Mouse (Mus musculus): ENCODE measurements at regions not wholly inside any gene's neighbourhood (a gene's known extent, or its start where the extent isn't known, plus 50 kb on each side); places are given as distances from the start of the nearest gene placed in this dataset.

DNA sequence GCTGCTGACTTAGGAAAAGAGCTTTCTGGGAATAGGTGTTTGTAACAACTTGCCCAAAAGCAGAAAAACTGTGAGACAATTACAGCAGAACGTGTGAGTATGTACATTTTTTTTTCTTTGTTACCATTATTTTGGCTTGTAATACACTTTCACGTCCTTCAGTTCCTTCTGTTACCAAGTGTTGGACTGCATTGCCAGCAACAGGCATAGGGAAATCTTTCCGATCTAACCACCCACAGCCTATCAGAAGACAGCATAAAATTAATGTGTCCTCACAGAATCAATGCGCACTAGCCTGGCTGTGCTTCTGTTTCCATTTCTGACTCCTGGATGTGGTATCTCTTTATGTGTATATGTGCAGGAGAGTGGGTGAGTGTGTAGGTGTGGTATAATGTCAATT is 76.6 kb upstream of the Ifne start:
- Histone ChIP-seq H3K4me1 (replicated peaks; ENCODE audit: control insufficient read depth, insufficient read depth, low read length) (0 out of 2 replicates have a peak, but pooled peaks cover 2% of the 10 kb centered on the region), H3K4me2 (ENCODE audit: low read depth, low read length) (peak overlapping the region; percentile 34), H3K27me3 (ENCODE audit: control insufficient read depth, insufficient read depth, low read depth, low read length) (no peaks in the 10 kb centered on the region), H3K4me3 (ENCODE audit: low read length) (no peak overlapping the region), H3K9ac (ENCODE audit: low read length) (no peak overlapping the region), H3K27ac (ENCODE audit: low read length) (no peak overlapping the region), H3K9me3 (ENCODE audit: control insufficient read depth, low read length) (no peaks in the 10 kb centered on the region), H3K36me3 (ENCODE audit: control insufficient read depth, insufficient read depth, low read length) (no peaks in the 10 kb centered on the region)
- 55% methylated on average over 4 of the region's 4 CpGs for WGBS
- no peak for ATAC-seq (ENCODE audit: low read depth)

DNA sequence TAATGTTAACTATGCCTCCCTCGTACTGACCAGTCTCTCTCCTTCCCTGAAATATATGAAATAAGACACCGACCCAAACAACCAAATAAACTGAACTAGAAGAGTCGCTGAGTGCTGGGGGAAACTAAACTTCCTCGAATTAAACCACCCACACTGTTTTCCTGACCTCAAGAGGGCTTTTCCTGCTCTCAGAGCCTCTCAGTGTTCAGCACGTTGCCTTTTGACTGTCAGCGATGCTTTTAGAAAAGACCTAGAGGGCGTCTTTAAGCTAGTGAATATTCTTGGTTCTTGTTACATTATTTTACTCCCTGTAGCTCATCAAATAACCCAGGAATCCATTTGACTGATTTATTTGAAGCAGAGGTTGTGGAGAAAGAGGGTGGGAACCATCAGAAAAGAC is 76.2 kb upstream of the Ifne start:
- Histone ChIP-seq H3K36me3 (ENCODE audit: control insufficient read depth, insufficient read depth, low read length) (no peaks in the 10 kb centered on the region), H3K9me3 (ENCODE audit: control insufficient read depth, low read length) (no peaks in the 10 kb centered on the region), H3K27ac (ENCODE audit: low read length) (no peak overlapping the region), H3K9ac (ENCODE audit: low read length) (no peak overlapping the region), H3K4me1 (replicated peaks; ENCODE audit: control insufficient read depth, insufficient read depth, low read length) (0 out of 2 replicates have a peak, but pooled peaks cover 2% of the 10 kb centered on the region), H3K4me2 (ENCODE audit: low read depth, low read length) (peak overlapping the region; percentile 34), H3K27me3 (ENCODE audit: control insufficient read depth, insufficient read depth, low read depth, low read length) (no peaks in the 10 kb centered on the region), H3K4me3 (ENCODE audit: low read length) (no peak overlapping the region)
- WGBS = 16% methylated on average over 7 of the region's 7 CpGs
- ATAC-seq (ENCODE audit: low read depth) = no peak

DNA sequence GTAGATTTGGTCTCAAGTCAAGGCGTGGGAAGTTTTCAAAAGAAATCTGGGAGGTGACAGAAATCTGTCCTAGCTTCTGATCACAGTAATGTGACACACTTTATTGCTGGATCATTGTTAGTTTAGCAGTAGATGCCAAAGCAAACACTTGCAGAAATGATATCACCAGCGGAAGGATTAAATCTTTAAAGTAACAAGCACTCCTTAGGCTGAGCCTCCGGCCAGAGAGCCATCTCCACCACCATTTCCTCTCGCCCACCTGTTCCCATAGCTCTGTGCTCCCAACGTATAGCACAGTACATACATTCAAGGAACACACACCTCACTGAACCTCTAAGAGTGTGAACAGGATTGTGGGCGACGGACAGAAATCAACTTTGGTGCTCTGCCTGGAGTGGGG is 75.6 kb upstream of the Ifne start:
- Histone ChIP-seq H3K9ac (ENCODE audit: low read length) (no peak overlapping the region), H3K4me2 (ENCODE audit: low read depth, low read length) (peak overlapping the region; percentile 34; the same call in 1 of the 2 replicates), H3K4me3 (ENCODE audit: low read length) (no peak overlapping the region), H3K27me3 (ENCODE audit: control insufficient read depth, insufficient read depth, low read depth, low read length) (no peaks in the 10 kb centered on the region), H3K27ac (ENCODE audit: low read length) (no peak overlapping the region), H3K9me3 (ENCODE audit: control insufficient read depth, low read length) (no peaks in the 10 kb centered on the region), H3K36me3 (ENCODE audit: control insufficient read depth, insufficient read depth, low read length) (no peaks in the 10 kb centered on the region), H3K4me1 (replicated peaks; ENCODE audit: control insufficient read depth, insufficient read depth, low read length) (0 out of 2 replicates have a peak, but pooled peaks cover 2% of the 10 kb centered on the region)
- no peak for ATAC-seq (ENCODE audit: low read depth)
- WGBS = 52% methylated on average over 7 of the region's 7 CpGs

DNA sequence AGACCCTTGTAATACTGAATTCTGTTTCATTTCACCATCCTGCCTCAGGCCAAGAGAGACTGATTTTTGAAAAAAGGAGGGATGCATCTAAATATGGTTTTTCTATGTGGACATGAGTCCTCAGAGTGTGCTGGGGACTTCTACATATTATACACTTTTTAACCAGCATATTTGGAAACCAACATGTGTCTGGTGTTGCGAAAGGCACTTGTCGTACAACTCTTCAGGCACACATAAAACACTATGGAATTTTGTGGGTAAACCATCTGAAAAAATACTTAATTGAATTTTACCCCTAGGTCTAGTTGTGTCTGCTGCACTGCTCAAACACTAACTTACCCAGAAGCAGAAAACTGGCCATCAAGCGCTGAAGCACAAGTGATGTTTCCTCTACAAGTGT is 74.0 kb upstream of the Ifne start:
- 84% methylated on average over 3 of the region's 3 CpGs for WGBS
- Histone ChIP-seq H3K4me1 (replicated peaks; ENCODE audit: control insufficient read depth, insufficient read depth, low read length) (0 out of 2 replicates have a peak, but pooled peaks cover 2% of the 10 kb centered on the region), H3K27me3 (ENCODE audit: control insufficient read depth, insufficient read depth, low read depth, low read length) (no peaks in the 10 kb centered on the region), H3K27ac (ENCODE audit: low read length) (no peak overlapping the region), H3K36me3 (ENCODE audit: control insufficient read depth, insufficient read depth, low read length) (no peaks in the 10 kb centered on the region), H3K9me3 (ENCODE audit: control insufficient read depth, low read length) (no peaks in the 10 kb centered on the region), H3K4me3 (ENCODE audit: low read length) (no peak overlapping the region), H3K4me2 (ENCODE audit: low read depth, low read length) (no peak overlapping the region), H3K9ac (ENCODE audit: low read length) (no peak overlapping the region)
- ATAC-seq (ENCODE audit: low read depth) = no peak

DNA sequence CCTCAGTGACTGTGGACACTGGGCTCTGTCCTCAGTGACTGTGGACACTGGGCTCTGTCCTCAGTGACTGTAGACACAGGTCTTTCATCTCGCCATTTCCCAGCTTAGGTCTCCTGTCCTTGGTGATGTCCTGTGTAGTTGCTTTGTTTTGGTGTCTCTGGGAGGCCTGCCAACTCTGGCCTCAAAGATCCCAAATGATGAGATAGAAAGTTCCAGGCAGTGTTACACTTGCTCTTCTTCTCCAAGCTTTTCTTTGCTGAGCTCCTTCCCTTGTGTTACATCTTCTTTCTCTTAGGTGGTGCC is 71.0 kb upstream of the Ifne start:
- no peak overlapping the region for H3K9ac ChIP-seq (ENCODE audit: low read length)

DNA sequence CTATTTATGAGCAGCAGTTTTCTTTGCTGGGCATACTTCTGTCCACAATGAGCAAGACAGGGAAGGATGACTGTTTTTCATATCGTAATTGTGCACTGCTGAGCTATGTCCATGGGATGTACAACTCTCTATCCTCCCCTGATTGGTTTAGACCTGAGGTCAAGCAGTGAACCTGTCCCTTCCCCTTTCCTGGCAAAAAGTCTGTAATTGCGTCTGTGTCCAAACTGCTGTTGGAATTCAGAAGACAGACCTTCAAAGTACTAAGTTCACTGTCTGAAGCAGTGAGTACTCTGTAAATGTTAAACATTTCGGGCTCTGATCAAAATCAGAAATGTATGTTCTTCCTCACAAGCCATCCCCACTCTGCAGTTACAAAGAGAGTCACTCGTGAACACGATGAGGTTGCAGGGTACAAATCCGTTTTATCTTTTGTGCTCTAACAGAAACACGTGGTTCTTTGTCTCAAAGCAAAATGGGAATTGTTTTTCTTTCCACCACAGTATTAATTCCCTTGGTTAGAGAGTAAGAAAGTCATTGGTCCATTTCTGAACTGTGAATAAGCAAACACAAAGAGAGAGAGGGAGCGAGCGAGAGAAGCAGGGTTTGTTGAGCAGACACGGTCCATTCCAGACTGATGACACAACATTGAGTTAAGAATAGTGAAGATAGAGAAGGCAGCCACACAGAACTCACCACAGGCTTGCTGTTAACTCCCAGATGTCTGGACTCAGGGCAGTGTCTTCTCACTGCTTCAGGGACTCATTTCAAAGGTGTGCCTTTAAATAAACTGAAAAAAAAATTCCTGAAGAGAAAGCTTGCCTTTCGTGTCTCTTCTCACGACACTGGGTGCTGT is 70.4 kb upstream of the Ifne start:
- H3K4me3 ChIP-seq (ENCODE audit: low read length) = no peak overlapping the region
- H3K4me2 ChIP-seq (ENCODE audit: low read depth, low read length) = no peak overlapping the region
- no peaks in the 10 kb centered on the region for H3K36me3 ChIP-seq (ENCODE audit: control insufficient read depth, insufficient read depth, low read length)
- H3K4me1 ChIP-seq (replicated peaks; ENCODE audit: control insufficient read depth, insufficient read depth, low read length) = no peaks in the 10 kb centered on the region
- 37% methylated on average over 12 of the region's 12 CpGs for WGBS
- ATAC-seq (ENCODE audit: low read depth) = no peak
- H3K9me3 ChIP-seq (ENCODE audit: control insufficient read depth, low read length) = no peaks in the 10 kb centered on the region
- no peaks in the 10 kb centered on the region for H3K27me3 ChIP-seq (ENCODE audit: control insufficient read depth, insufficient read depth, low read depth, low read length)
- H3K27ac ChIP-seq (ENCODE audit: low read length) = no peak overlapping the region
- no peak overlapping the region for H3K9ac ChIP-seq (ENCODE audit: low read length)

More for the DNA sequence above, 71.0 kb upstream of the Ifne start:
- no peak for ATAC-seq (ENCODE audit: low read depth)
- H3K36me3 ChIP-seq (ENCODE audit: control insufficient read depth, insufficient read depth, low read length) = no peaks in the 10 kb centered on the region
- no peak overlapping the region for H3K4me3 ChIP-seq (ENCODE audit: low read length)
- no peaks in the 10 kb centered on the region for H3K4me1 ChIP-seq (replicated peaks; ENCODE audit: control insufficient read depth, insufficient read depth, low read length)
- H3K27me3 ChIP-seq (ENCODE audit: control insufficient read depth, insufficient read depth, low read depth, low read length) = no peaks in the 10 kb centered on the region
- no peak overlapping the region for H3K4me2 ChIP-seq (ENCODE audit: low read depth, low read length)
- H3K9me3 ChIP-seq (ENCODE audit: control insufficient read depth, low read length) = no peaks in the 10 kb centered on the region
- 54% methylated on average over 1 of the region's 1 CpGs for WGBS
- no peak overlapping the region for H3K27ac ChIP-seq (ENCODE audit: low read length)

DNA sequence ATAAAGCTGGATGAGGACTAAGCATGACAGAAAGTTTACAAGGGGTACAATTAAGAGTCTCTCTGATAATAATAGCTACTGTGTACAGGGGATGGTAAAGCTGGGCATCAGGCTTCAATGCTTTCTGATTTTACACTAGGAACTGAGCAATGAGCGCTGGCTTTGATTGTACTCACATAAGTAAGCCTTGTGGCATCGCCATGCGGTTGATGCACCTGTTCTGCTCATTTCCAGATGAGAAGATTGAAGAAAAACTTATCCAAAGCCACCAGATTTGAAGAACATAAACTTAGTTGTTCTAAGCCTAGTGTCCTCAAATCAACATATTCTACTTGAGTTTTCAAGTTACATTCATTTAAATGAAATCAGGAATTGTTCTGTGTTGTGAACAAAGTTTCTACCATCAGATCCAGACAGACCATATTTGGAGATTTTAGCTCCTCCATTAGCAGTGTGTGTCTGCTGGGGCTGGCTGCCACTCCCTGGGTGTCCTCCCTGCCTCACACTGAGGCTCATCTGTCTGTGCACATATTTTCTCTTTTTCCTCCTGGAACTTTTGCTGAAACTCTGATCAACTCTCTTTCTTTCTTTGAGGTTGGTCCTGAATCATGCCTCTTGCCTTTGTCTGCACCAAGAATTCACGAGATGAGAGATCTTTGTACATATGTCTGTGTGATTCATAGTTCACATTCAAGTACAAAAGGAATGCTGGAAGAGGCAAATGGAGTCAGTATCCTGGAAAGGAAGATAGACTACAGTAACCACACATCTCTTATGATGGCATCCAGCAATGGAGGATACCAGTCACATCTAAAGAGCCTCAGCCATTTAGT is 68.2 kb upstream of the Ifne start:
- Histone ChIP-seq H3K4me2 (ENCODE audit: low read depth, low read length) (no peak overlapping the region), H3K4me1 (replicated peaks; ENCODE audit: control insufficient read depth, insufficient read depth, low read length) (no peaks in the 10 kb centered on the region), H3K9ac (ENCODE audit: low read length) (no peak overlapping the region), H3K9me3 (ENCODE audit: control insufficient read depth, low read length) (no peaks in the 10 kb centered on the region), H3K4me3 (ENCODE audit: low read length) (no peak overlapping the region), H3K36me3 (ENCODE audit: control insufficient read depth, insufficient read depth, low read length) (no peaks in the 10 kb centered on the region), H3K27ac (ENCODE audit: low read length) (no peak overlapping the region), H3K27me3 (ENCODE audit: control insufficient read depth, insufficient read depth, low read depth, low read length) (no peaks in the 10 kb centered on the region)
- 84% methylated on average over 4 of the region's 4 CpGs for whole genome bisulfite sequencing
- ATAC-seq (ENCODE audit: low read depth) = no peak

DNA sequence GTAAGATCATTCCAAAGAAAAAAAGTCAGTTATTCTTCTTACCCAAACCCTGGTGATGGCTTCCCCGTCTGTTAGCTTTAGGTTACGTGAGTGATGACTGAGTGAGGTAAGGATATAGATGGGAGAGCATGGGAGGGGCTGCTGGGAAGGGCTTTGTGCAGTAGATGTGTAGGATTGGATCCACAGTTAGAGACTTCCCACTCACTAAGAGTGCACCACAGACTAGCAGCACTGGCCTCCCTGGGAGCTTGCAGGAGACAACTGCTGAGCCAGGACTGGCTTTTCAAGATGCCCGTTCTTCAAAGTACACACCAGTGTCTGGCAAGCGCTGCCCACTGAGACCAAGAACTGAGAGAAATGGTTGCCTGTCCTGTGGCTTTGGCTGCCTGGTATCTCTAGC is 62.0 kb upstream of the Ifne start:
- no peak overlapping the region for H3K27ac ChIP-seq (ENCODE audit: low read length)

DNA sequence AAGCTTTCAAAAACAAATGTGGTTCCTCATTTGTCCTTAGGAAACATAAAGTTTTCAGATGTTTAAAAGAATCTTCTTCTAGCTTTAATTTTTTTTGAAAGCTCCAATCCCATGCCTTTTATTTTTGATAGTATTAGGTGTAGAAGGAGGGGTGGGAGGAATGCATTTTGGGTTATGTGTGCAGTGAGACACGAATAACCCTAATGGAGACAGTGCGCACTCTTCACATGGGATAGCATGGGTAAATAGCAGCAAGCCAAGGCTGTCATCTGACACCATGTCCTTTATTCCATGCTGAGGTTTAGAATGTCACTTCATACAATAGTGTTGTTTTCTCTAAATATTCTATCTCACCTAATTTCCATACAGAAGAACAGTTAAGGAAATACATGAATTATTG is 60.7 kb upstream of the Ifne start:
- peaks cover 25% of the 10 kb centered on the region for H3K27me3 ChIP-seq (ENCODE audit: control insufficient read depth, insufficient read depth, low read depth, low read length)
- H3K4me1 ChIP-seq (replicated peaks; ENCODE audit: control insufficient read depth, insufficient read depth, low read length) = 0 out of 2 replicates have a peak, but pooled peaks cover 3% of the 10 kb centered on the region
- no peak for ATAC-seq (ENCODE audit: low read depth)
- no peak overlapping the region for H3K27ac ChIP-seq (ENCODE audit: low read length)
- no peak overlapping the region for H3K9ac ChIP-seq (ENCODE audit: low read length)
- H3K36me3 ChIP-seq (ENCODE audit: control insufficient read depth, insufficient read depth, low read length) = no peaks in the 10 kb centered on the region
- no peaks in the 10 kb centered on the region for H3K9me3 ChIP-seq (ENCODE audit: control insufficient read depth, low read length)
- no peak overlapping the region for H3K4me2 ChIP-seq (ENCODE audit: low read depth, low read length)
- no peak overlapping the region for H3K4me3 ChIP-seq (ENCODE audit: low read length)
- 91% methylated on average over 2 of the region's 2 CpGs for WGBS

More for the DNA sequence above, 62.0 kb upstream of the Ifne start:
- ATAC-seq (ENCODE audit: low read depth) = no peak
- no peak overlapping the region for H3K4me2 ChIP-seq (ENCODE audit: low read depth, low read length)
- no peak overlapping the region for H3K9ac ChIP-seq (ENCODE audit: low read length)
- H3K4me3 ChIP-seq (ENCODE audit: low read length) = no peak overlapping the region
- H3K27me3 ChIP-seq (ENCODE audit: control insufficient read depth, insufficient read depth, low read depth, low read length) = peaks cover 22% of the 10 kb centered on the region
- H3K36me3 ChIP-seq (ENCODE audit: control insufficient read depth, insufficient read depth, low read length) = no peaks in the 10 kb centered on the region
- 64% methylated on average over 4 of the region's 4 CpGs for WGBS
- H3K9me3 ChIP-seq (ENCODE audit: control insufficient read depth, low read length) = no peaks in the 10 kb centered on the region
- H3K4me1 ChIP-seq (replicated peaks; ENCODE audit: control insufficient read depth, insufficient read depth, low read length) = 0 out of 2 replicates have a peak, but pooled peaks cover 3% of the 10 kb centered on the region

Measured in lung, embryonic 16.5 days (tissue).